Mouse (Mus musculus) lung, adult 2 months (tissue): ENCODE measurements at regions not wholly inside any gene's neighbourhood (a gene's known extent, or its start where the extent isn't known, plus 50 kb on each side); places are given as distances from the start of the nearest gene placed in this dataset.

Experiments
- DNase-seq: peaks from one replicate; pipeline ENCODE4 v3.0.0; 2022
- H3K4me1 ChIP-seq: fragments of 200-500 bp; 2 replicates; pipeline ENCODE4 v1.6.1; 2011; ENCODE audit warnings: low read length; ENCODE audit not compliant: control insufficient read depth, insufficient read depth
- H3K4me3 ChIP-seq: fragments of 200-500 bp; replicated peaks from 2 replicates; pipeline ENCODE3; 2011; ENCODE audit warnings: low read depth, mild to moderate bottlenecking, control low read depth, low read length; ENCODE audit errors: extremely low read depth
- CTCF ChIP-seq: fragments of 200-500 bp; IDR thresholded peaks from 2 replicates; pipeline ENCODE4 v1.5.1; 2011; ENCODE audit warnings: mild to moderate bottlenecking, low read length, control low read depth; ENCODE audit not compliant: insufficient read depth
- POLR2A ChIP-seq: fragments of 200-500 bp; IDR thresholded peaks from 2 replicates; pipeline ENCODE4 v1.6.1; 2011; ENCODE audit warnings: low read depth, mild to moderate bottlenecking, control low read depth, low read length, borderline replicate concordance; ENCODE audit errors: extremely low read depth
- WGBS: fragments of 180-500 bp; shearing (Covaris S2); methylation state at CpG from one replicate; pipeline ENCODE4 v1.1.7; 2018; 5-methylcytosine and 5-hydroxymethylcytosine counted together

- DNase-seq, result no peak
- Histone ChIP-seq H3K4me3 (no peak overlapping the region), H3K4me1 (no peaks in the 10 kb centered on the region)
- no peak for TF ChIP-seq POLR2A
- no peak for TF ChIP-seq CTCF
Measured at GRCm38 (mm10) chr11:86881710-86882109, 74.2 kb upstream of the Dhx40 start.

DNA sequence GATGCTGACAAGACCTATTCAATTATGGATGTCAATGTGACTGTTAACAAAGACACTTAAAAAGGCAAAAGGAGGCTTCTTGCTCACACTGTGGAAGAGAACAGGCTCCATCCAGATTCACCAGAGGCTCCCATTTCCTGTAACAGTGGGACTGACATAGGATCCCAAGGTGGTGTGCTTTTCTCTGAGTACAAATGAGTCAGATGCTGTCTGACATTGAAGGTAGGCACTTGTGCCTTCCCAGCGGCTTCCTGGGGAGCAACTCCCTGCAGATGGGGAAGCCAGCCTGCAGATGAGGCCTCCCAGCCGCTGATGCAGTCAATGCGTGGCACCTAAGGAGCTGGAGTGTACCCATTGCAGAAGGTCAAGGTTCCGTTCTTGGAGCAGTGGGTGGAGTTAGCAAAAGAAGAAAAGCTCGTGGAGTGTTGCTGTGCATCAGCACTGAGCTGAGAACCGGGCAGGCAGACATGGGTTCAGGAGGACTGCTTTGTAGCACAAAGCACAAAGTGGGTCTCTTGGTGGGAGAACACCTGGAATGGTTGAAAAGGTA, 71.9 kb upstream of the Dhx40 start:
- TF ChIP-seq CTCF (no peak), POLR2A (no peak)
- H3K4me1 ChIP-seq, result no peaks in the 10 kb centered on the region
- WGBS, result 66% methylated on average over 6 of the region's 6 CpGs
- no peak for DNase-seq
- H3K4me3 ChIP-seq, result no peak overlapping the region

DNA sequence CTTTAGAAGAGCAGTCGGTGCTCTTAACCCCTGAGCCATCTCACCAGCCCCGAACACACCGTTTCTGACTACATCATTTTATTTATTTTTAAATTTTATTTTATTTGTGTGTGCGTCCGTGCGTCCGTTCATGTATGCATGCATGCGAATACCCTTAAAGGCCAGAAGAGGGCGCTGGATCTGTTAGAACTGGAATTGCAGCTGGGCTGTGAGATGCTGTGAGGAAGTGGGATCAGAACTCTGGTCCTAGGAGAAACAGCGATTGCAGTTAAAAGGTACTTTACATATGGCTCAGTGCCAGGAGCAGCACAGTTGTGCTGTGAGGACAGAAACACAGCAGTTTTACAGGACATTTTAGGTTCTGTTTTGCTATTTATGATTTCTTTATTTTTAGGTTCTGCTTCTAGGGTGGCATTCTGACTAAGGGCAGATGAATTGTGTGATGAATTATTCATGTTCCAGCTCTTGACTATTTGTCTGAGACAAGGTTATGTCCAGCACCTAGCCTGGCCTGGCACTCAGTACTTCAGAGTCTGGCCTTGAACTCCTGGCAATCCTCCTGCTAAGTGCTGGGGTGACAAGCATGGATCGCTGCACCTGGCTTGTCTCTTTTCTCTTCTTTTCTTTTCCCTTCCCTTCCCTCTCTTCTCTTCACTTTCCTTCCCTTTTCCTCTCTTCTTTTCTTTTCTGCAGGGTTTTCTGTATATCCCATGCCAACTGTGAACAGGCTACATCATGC, 71.0 kb upstream of the Dhx40 start:
- Histone ChIP-seq H3K4me3 (no peak overlapping the region), H3K4me1 (no peaks in the 10 kb centered on the region)
- 85% methylated on average over 11 of the region's 11 CpGs for WGBS
- DNase-seq, result no peak
- TF ChIP-seq CTCF (0 out of 2 replicates have a peak, but pooled peaks have one; percentile 16), POLR2A (no peak)

- no peak for DNase-seq
- TF ChIP-seq CTCF, result no peak
- no peak for TF ChIP-seq POLR2A
- 40% methylated on average over 8 of the region's 8 CpGs for WGBS
- Histone ChIP-seq H3K4me1 (no peaks in the 10 kb centered on the region), H3K4me3 (no peak overlapping the region)
Measured at GRCm38 (mm10) chr11:86876509-86876908, 69.0 kb upstream of the Dhx40 start.

- no peaks in the 10 kb centered on the region for H3K4me1 ChIP-seq
- TF ChIP-seq POLR2A (no peak), CTCF (no peak)
- no peak for DNase-seq
- H3K4me3 ChIP-seq, result no peak overlapping the region
- 100% methylated on average over 1 of the region's 1 CpGs for WGBS
Measured at GRCm38 (mm10) chr11:86875738-86876137, 68.2 kb upstream of the Dhx40 start.

DNA sequence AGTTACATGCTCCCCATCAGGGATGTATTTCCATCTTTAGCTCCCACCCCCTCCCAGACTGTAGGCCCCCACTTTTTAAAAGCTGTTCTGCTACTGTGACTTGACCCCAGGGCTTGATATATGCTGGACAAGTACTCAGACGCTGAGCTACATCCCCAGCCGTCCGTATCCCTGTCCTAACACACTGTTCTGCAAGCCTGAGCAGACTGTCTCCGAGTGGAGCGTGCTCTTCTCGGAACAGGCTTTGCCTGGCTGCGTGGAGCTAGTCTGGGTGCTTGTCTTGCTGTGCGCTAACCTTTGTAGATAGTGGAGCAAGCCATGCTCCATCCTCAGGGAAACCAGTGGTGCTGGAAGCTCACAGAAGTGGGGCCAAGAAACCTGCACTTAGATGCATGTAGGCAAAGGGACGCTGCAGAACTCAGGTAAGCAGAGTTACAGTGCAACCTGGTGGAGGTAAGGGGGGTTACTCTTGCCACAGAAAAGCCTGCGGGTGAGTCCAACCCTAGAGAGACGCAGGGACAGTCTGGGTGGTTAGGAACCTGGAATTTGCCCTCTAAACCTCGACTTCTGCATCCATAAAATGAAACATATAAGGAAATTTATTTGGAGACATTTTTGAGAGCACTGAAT, 67.2 kb upstream of the Dhx40 start:
- Histone ChIP-seq H3K4me3 (no peak overlapping the region), H3K4me1 (no peaks in the 10 kb centered on the region)
- TF ChIP-seq CTCF, result peak; percentile 53; the same call in 1 of the 2 replicates
- TF ChIP-seq POLR2A, result no peak
- 64% methylated on average over 12 of the region's 12 CpGs for WGBS
- DNase-seq, result no peak

GRCm38 (mm10) chr11:86873406-86873700, 65.8 kb upstream of the Dhx40 start:
- Histone ChIP-seq H3K4me3 (no peak overlapping the region), H3K4me1 (no peaks in the 10 kb centered on the region)
- 69% methylated on average over 1 of the region's 1 CpGs for WGBS
- DNase-seq, result no peak
- TF ChIP-seq CTCF (no peak), POLR2A (no peak)

GRCm38 (mm10) chr11:86872537-86873405, 65.2 kb upstream of the Dhx40 start:
- Histone ChIP-seq H3K4me1 (no peaks in the 10 kb centered on the region), H3K4me3 (no peak overlapping the region)
- WGBS, result 65% methylated on average over 10 of the region's 10 CpGs
- DNase-seq, result no peak
- TF ChIP-seq POLR2A, result no peak
- no peak for TF ChIP-seq CTCF

DNA sequence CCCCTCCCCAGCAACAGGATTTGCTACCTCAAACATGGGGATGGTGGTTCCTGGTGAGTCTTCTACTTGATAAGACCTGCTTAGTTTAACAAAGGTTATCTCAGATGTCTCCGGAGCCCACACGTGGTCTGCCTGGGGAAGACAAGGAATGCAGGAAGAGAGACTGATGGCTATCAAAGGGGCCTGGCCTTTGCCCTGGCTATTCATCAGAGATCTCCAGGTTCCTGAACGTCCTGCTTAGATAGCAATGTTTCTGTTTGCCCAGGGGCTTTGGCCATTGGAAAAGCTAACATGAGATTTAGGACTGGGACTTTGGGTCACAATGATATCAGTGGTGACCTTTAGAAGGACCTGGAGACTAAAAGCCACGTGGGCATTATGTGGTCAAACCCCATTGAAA, 64.2 kb upstream of the Dhx40 start:
- Histone ChIP-seq H3K4me3 (no peak overlapping the region), H3K4me1 (no peaks in the 10 kb centered on the region)
- TF ChIP-seq POLR2A, result no peak
- no peak for TF ChIP-seq CTCF
- WGBS, result 28% methylated on average over 4 of the region's 4 CpGs
- DNase-seq, result no peak

DNA sequence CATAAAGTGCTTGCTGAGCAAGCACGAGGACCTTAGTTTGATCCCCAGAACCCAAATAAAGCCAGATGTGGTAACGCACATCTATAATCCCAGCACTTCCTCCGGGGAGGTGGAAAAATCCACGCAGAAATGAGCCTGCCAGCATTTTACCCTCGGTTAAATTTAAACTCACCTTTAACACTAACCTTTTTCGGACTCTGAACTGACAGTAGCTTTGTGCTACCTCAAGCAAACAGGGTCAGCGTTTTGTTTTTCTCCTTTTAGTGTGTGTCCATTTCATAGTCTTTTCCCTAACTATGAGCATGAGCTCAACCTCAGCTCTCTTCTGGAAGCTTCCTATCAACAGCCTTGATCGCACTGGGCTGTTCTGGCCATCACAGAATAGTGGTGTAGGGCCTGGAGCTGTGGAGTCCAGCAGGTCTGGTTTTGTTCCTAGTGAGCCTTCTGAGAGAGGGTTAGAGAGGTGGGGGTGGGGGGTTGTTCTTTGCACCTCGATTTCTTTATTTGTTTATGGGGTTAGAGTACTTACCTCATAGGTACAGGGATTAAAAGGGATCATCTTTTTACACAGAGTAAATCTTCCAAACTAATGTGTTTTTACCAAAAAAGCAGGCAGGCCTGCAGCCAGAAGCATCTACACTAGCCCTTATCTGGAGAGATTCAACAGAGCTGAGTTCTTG, 63.1 kb upstream of the Dhx40 start:
- WGBS, result 74% methylated on average over 9 of the region's 9 CpGs
- DNase-seq, result no peak
- Histone ChIP-seq H3K4me1 (no peaks in the 10 kb centered on the region), H3K4me3 (no peak overlapping the region)
- TF ChIP-seq POLR2A (no peak), CTCF (no peak)
